Mouse (Mus musculus) small intestine, adult 2 months (tissue): ENCODE measurements around the gene Atp2a3.
A peak's percentile ranks its signal among the peaks of the same experiment; 100 is the strongest.

Source experiments
- CTCF ChIP-seq: fragments of 200-500 bp; IDR thresholded peaks from 2 replicates; pipeline ENCODE4 v1.5.1; 2012; ENCODE audit warnings: low read depth, mild to moderate bottlenecking, control low read depth, inconsistent platforms, low read length, moderate library complexity, mixed read lengths; ENCODE audit not compliant: insufficient replicate concordance, insufficient read length; ENCODE audit errors: extremely low read depth
- POLR2A ChIP-seq: fragments of 200-500 bp; IDR thresholded peaks from 2 replicates; pipeline ENCODE4 v1.6.1; 2012; ENCODE audit warnings: low read depth, mild to moderate bottlenecking, control low read depth, inconsistent platforms, low read length, moderate library complexity

GRCm38 (mm10) chr11:73039102-73039799 is 78.3 kb downstream of the Atp2a3 start:
- TF ChIP-seq CTCF (peak; percentile 59; the same call in 1 of the 2 replicates), POLR2A (no peak)
